Mouse (Mus musculus) heart, adult 2 months (tissue): ENCODE measurements at regions not wholly inside any gene's neighbourhood (a gene's known extent, or its start where the extent isn't known, plus 50 kb on each side); places are given as distances from the start of the nearest gene placed in this dataset.

ENCODE experiments used
- CTCF ChIP-seq: fragments of 200-600 bp; IDR thresholded peaks from 2 replicates; pipeline ENCODE4 v1.8.1; 2022; ENCODE audit warnings: antibody characterized with exemption, mild to moderate bottlenecking, moderate library complexity
- EP300 ChIP-seq: fragments of 200-500 bp; IDR thresholded peaks from 2 replicates; pipeline ENCODE4 v1.6.1; 2011; ENCODE audit warnings: low read depth, low read length, control low read depth; ENCODE audit not compliant: insufficient read depth
- POLR2A ChIP-seq: fragments of 200-500 bp; IDR thresholded peaks from 2 replicates; pipeline ENCODE4 v1.6.1; 2011; ENCODE audit warnings: mild to moderate bottlenecking, low read depth, low read length, control low read depth; ENCODE audit not compliant: insufficient read depth

GRCm38 (mm10) chr14:47825446-47825956 lies 177.3 kb downstream of the Ktn1 start:
- no peak for TF ChIP-seq CTCF
- no peak for TF ChIP-seq POLR2A
- TF ChIP-seq EP300: no peak
